Mouse (Mus musculus) gastrocnemius, postnatal 10 days (tissue): ENCODE data around the gene Ssbp2. TPM values are rescaled to one million over a fixed set of nuclear protein-coding genes. Genes with fewer than 3 reads are reported as not detected.

Experiments used
- DNase-seq: peaks from one replicate; pipeline ENCODE4 v3.0.0; 2021; ENCODE audit warnings: mixed read lengths
- microRNA-seq, 2 experiments: library from miRNA; unstranded; fragments of <30 nt; microRNA quantifications; one replicate each; pipeline ENCODE4 v1.2.0; 2021
- total RNA-seq, 2 experiments: library from RNA; stranded (reverse); gene quantifications; 2 replicates each; pipeline ENCODE4 v1.2.3; 2021

Gene Ssbp2
- total RNA-seq, 2 experiments from 2014 or later: 26.0 to 27.5 TPM

GRCm38 (mm10) chr13:91725130-91725529 is 265.0 kb downstream of the Ssbp2 start:
- DNase-seq: no peak

GRCm38 (mm10) chr13:91727899-91728298 is 267.8 kb downstream of the Ssbp2 start:
- no peak for DNase-seq

GRCm38 (mm10) chr13:91737191-91737590 is 277.1 kb downstream of the Ssbp2 start:
- no peak for DNase-seq

- DNase-seq: no peak
Measured at GRCm38 (mm10) chr13:91740851-91741250, 280.8 kb downstream of the Ssbp2 start.

GRCm38 (mm10) chr13:91741280-91742047 is 281.4 kb downstream of the Ssbp2 start, which contains the start of gene Acot12:
Gene Acot12, plus strand, starts transcription at chr13:91741512.
- peak; percentile 39 for DNase-seq

GRCm38 (mm10) chr13:91743180-91743579 is 283.1 kb downstream of the Ssbp2 start:
- DNase-seq: no peak

- DNase-seq: no peak
Measured at GRCm38 (mm10) chr13:91746470-91746869, 286.4 kb downstream of the Ssbp2 start.

- no peak for DNase-seq
Measured at GRCm38 (mm10) chr13:91748401-91748800, 288.3 kb downstream of the Ssbp2 start.

GRCm38 (mm10) chr13:91749981-91750380 is 289.9 kb downstream of the Ssbp2 start:
- no peak for DNase-seq

Small RNA genes lying within 50 kb of the gene (microRNA-seq; reads per million reads assigned to microRNA genes)
- 0 reads per million in 2 experiments for gene Gm27656

Other genes with a start within 250 kb of the Ssbp2 start
- 10 to 100 TPM; 13.9 to 16.3 TPM for gene Atg10, start 236.3 kb upstream of the Ssbp2 start, total RNA-seq